Mouse (Mus musculus) T-cell, adult 66 days (primary cell): ENCODE results near the gene Zbtb17. TPM values are rescaled to one million over a fixed set of nuclear protein-coding genes. Genes with fewer than 3 reads are reported as not detected.

Experiments used
- total RNA-seq, 2 experiments: library from RNA; stranded (reverse); gene quantifications; 3 replicates in 1 of 2; 4 replicates in 1 of 2; pipeline ENCODE4 v1.2.4; 2023

The Zbtb17 gene
- 10 to 100 TPM; 32.7 to 38.5 TPM for total RNA-seq

DNA sequence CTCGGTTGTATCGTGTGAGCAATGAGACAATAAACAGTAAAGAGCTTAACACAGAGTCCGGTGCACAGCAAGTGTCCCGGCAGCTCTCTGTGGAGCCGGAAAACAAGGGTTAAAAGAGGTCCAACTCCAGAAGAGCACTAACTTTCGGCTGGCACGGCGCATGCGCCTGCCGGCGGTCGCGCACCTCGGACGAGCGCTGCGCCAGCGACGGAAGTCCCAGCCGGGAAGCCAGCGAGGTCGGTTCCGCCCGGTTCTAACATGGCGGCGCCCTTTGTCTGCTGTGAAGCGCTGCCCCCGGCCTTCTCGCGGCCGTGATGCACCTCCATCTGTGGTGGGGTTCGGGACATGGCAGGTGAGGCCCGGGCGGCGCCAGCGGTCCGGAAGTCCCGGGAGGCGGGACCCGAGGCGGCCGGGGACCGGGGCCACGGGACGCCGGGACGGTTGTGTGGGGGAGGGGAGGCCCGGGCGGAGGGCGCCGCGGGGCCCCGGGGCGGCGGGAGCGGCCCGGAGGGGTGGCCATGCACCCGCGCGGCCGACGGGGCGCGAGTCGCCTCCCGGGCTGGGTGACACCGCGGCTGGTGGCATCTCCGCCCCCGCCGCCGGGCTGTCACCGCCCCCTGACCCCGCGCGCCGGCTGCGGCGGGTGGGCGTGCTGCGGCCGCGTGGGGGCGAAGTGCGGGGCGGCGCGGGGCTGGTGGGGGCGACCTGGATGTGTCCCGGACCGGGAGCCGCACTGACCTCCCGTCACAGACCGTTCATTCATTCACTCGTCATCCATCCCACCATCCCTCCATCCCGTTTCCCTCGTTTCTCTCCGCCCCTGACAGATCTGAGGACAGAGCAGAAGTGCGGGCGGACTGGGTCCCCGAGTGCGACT lies at the start of gene Zbtb17:
TSS of gene Zbtb17 (plus strand) at position 204 of the 877 bp plus-strand sequence.

DNA sequence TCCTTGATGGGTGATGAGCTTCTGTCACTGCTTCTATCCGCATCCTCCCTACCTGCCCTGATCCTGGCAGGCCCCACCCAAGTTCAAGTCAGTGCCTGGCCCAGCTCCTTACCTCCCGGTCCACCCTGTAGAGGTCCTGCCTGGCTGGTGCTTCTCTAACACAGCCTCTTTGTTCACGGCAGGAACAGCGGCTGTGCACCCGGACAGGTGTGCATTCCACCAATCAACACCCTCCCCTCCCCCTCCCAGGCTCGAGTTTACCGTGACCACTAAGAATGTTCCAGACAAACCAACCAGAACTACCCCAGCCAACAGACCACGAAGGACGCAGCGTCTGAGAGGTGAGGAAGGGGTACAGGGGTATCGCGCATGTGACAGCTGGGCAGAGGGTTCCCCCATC lies 45.9 kb upstream of the Zbtb17 start, which contains the start of gene Clcnka:
TSS of gene Clcnka (minus strand) at position 180 of the 400 bp plus-strand sequence.

DNA sequence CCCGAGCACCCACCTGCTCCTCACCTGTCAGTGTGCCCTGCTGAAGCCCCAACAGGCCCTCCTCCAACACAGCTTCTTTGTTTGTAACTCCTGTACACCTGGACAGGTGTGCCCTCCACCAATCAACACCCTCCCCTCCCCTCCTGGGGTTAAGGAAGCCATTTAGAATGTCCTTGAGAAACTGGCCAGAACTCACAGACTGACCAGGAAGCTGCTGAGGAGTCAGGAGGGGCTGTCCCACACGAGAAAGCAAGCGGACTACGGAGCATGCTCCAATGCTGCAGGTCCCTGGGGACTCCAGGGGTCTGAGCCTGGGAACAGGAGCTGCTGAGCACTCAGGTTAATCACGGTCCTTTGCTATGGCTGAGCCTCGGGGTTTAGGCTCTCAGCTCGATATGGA lies 28.5 kb upstream of the Zbtb17 start, which contains the start of gene Clcnkb:
TSS of gene Clcnkb (minus strand) at position 91 of the 400 bp plus-strand sequence.

DNA sequence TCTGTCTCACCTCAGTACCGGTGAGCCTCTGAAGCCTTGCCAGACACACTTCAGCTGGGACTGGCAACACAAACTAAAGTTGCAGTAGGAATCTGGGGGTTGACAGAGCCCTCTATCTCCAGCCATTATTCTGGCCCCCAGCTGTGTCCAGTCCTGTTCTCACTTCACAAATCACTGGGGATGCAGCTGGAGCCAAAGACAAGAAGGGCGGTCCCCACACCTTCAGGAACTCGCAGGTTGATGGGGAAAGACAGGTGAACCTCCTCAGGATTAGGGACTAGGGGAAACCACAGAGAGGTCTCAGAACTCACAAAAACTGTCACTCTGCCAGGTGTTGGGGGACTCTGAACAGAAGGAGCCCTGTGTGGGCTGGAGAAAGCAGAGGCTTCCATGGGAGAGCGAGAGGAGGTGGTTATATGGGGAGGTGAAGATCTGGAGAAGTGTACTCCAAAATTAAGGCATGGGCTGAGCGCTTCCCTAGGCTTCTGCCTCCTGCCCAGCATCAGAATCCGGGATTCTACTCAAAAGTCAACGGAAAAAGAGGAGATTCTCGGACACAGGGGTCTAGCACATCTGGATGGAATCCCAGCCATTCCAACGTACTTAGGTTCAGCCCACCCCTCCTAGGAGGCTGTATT lies 24.1 kb upstream of the Zbtb17 start, which contains the start of gene Hspb7:
TSS of gene Hspb7 (plus strand) at position 588 of the 638 bp plus-strand sequence.

DNA sequence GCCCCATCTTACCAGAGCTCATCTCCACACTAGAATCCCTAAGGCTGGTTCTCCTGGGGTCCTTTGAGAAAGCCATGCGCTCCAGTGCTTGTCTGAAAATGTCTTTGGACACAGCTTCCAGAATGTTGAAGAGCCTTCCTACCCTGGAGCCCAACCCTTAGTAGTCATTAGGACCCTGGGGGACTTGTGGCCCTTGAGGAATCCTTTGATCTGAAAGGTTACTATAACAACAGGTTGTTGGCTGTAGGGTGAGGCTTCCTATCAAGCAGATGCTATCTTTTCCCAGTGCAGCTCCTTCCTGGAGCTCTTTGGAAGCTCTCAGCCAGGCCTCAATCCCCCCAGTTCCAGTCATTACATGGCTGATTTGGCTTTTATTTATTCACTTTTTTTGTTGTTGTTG lies 8.5 kb upstream of the Zbtb17 start, which contains the start of gene Srarp:
TSS of gene Srarp (minus strand) at position 132 of the 400 bp plus-strand sequence.

Other genes starting within 250 kb of the Zbtb17 start
- 1 to 10 TPM; 3.1 to 5.2 TPM for gene Rsg1, start 230.7 kb upstream of the Zbtb17 start, total RNA-seq
- not detected for gene Arhgef19, start 205.2 kb upstream of the Zbtb17 start, total RNA-seq
- 1 to 10 TPM in 1 of 2 experiments, under 1 TPM in 1; 0.18 to 1.9 TPM for gene Epha2, start 143.4 kb upstream of the Zbtb17 start, total RNA-seq
- gene Fam131c, start 76.4 kb upstream of the Zbtb17 start, total RNA-seq, result not detected
- gene Clcnka, start 45.9 kb upstream of the Zbtb17 start, total RNA-seq, result not detected
- not detected for gene Clcnkb, start 28.6 kb upstream of the Zbtb17 start, total RNA-seq
- gene Hspb7, start 23.9 kb upstream of the Zbtb17 start, total RNA-seq, result not detected
- not detected for gene Srarp, start 8.5 kb upstream of the Zbtb17 start, total RNA-seq
- gene Spen, start 93.9 kb downstream of the Zbtb17 start, total RNA-seq, result 10 to 100 TPM; 65.3 to 77.7 TPM
- not detected for gene Fblim1, start 161.4 kb downstream of the Zbtb17 start, total RNA-seq
- gene Tmem82, start 174.0 kb downstream of the Zbtb17 start, total RNA-seq, result under 1 TPM; 0.24 to 0.44 TPM
- not detected for gene Slc25a34, start 179.2 kb downstream of the Zbtb17 start, total RNA-seq
- 10 to 100 TPM; 29.4 to 42.0 TPM for gene Plekhm2, start 220.2 kb downstream of the Zbtb17 start, total RNA-seq
- gene Rsc1a1, start 240.9 kb downstream of the Zbtb17 start, total RNA-seq, result 1 to 10 TPM in 1 of 2 experiments, under 1 TPM in 1; 0.95 to 4.5 TPM